Mouse (Mus musculus): ENCODE measurements around the gene Lrp1. TPM values are rescaled to one million over a fixed set of nuclear protein-coding genes. Genes with fewer than 3 reads are reported as not detected.
A peak's percentile ranks its signal among the peaks of the same experiment; 100 is the strongest.

Gene Lrp1
- 57.6 and 63.2 TPM in 2 replicates for polyA plus RNA-seq (2014; fragmentation: Nextera tagmentation; extraction: Ambion mirVana)

DNA sequence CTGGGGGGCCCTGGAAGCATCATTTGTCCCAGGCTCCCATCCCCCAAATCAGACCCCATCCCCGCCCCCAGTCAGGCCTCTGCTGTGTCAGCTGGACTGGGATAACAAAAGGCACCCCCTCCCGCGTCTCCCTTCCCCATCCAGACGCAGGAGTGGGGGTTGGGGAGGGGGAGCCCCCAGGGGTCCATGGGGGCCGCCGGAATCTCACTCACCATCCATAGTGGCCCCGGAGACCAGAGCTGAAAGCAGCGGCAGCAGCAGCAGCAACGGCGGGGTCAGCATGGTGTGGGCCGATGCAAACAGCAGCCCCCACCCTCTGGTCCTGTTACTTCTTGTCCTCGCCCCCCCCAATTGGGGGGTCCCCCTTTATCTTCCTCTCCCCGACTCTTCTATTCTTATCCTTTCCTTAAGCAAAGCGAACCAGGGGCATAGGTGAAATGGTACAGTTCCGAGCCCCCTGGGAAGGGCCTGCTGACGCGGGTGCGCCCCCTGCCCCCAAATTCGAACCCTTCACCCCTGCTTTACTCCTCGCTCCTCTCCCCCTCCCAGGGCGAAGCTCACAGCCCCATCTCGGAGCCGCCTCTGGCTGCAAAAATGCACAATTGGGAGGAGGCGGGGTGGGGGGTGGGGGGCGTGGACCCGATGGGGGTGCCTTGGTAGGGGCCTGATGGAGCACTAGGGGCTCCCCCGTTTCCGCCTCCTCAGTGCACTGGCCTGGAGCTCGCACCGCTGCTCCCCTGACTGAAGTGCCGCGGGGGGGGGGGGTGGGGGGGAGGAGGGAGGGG, at the start of gene Lrp1:
TSS of gene Lrp1 (minus strand) at position 743 of the 785 bp plus-strand sequence.
- Histone ChIP-seq H3K36me3 (ENCODE audit: control insufficient read depth, insufficient read depth, low read length) (no peaks in the 10 kb centered on the region), H3K4me2 (ENCODE audit: low read depth, severe bottlenecking) (peak within 1 kb of the TSS; percentile 93), H3K27me3 (ENCODE audit: control insufficient read depth, insufficient read depth, low read length) (no peaks in the 10 kb centered on the region), H3K4me1 (ENCODE audit: control insufficient read depth, insufficient read depth, low read length) (peaks cover 41% of the 10 kb centered on the region), H3K9ac (ENCODE audit: low read length) (peak within 1 kb of the TSS; percentile 84), H3K4me3 (ENCODE audit: low read depth, low read length) (peak within 1 kb of the TSS; percentile 85), H3K27ac (replicated peaks; ENCODE audit: low read depth, low read length) (peak within 1 kb of the TSS; percentile 96), H3K9me3 (ENCODE audit: control insufficient read depth, low read length) (no peaks in the 10 kb centered on the region)
- ATAC-seq (ENCODE audit: insufficient number of reproducible peaks, low FRiP score, low TSS enrichment, low read depth): peak; percentile 81
- peak; percentile 76 for DNase-seq (ENCODE audit: low spot score)
- under 1% methylated on average over 26 of the region's 32 CpGs for WGBS

DNA sequence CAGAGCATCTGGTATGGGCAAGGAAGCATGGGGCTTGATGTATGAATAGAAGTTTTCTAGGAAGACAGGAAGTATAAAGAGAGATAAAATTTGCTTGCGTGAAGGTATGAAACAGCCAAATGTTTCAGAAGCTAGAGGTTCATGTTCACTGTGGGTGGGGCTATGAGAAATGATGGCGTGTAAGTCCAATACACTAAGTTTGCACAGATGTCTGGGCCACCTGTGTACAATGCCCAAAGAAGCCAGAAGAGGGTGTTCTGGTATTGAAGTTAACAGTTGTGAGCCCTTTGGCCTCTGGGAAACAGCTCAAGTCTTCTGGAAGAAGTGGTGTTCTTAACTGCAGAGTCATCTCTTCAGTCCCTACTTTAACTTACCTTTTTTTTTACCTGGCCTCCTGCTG, 49.2 kb upstream of the Lrp1 start:
- Histone ChIP-seq H3K27ac (replicated peaks; ENCODE audit: low read depth, low read length) (no peak overlapping the region), H3K9ac (ENCODE audit: low read length) (no peak overlapping the region), H3K4me3 (ENCODE audit: low read depth, low read length) (no peak overlapping the region), H3K4me1 (ENCODE audit: control insufficient read depth, insufficient read depth, low read length) (peaks cover 6% of the 10 kb centered on the region), H3K36me3 (ENCODE audit: control insufficient read depth, insufficient read depth, low read length) (no peaks in the 10 kb centered on the region), H3K9me3 (ENCODE audit: control insufficient read depth, low read length) (no peaks in the 10 kb centered on the region), H3K4me2 (ENCODE audit: low read depth, severe bottlenecking) (no peak overlapping the region), H3K27me3 (ENCODE audit: control insufficient read depth, insufficient read depth, low read length) (no peaks in the 10 kb centered on the region)
- DNase-seq (ENCODE audit: low spot score): no peak
- ATAC-seq (ENCODE audit: insufficient number of reproducible peaks, low FRiP score, low TSS enrichment, low read depth): no peak
- 89% methylated on average over 2 of the region's 2 CpGs for WGBS

DNA sequence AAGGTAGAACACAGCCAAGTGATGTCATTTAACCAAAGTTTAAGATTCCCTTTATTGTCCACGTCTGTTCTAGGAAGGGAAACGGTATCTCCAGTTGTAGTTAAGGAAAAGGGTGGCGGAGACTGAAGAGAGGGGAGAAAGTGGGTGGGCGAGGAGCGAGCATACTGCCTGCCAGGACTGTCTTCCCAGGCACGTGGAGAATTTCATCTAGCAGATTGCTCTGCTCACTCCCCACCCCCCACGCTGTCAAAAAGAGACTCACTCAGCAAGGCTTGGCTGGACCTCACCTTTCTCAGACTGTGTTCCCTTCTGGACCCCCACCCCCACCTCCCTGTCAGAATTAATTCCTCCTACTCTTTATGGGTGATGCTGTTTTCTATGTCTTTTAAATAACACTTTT, 48.2 kb upstream of the Lrp1 start:
- peak; percentile 36 for DNase-seq (ENCODE audit: low spot score)
- no peaks in the 10 kb centered on the region for H3K27me3 ChIP-seq (ENCODE audit: control insufficient read depth, insufficient read depth, low read length)
- H3K27ac ChIP-seq (replicated peaks; ENCODE audit: low read depth, low read length): peak overlapping the region; percentile 99
- H3K4me1 ChIP-seq (ENCODE audit: control insufficient read depth, insufficient read depth, low read length): peaks cover 16% of the 10 kb centered on the region
- H3K9ac ChIP-seq (ENCODE audit: low read length): no peak overlapping the region; the same call in 1 of the 2 replicates
- no peak overlapping the region for H3K4me3 ChIP-seq (ENCODE audit: low read depth, low read length)
- no peaks in the 10 kb centered on the region for H3K9me3 ChIP-seq (ENCODE audit: control insufficient read depth, low read length)
- H3K36me3 ChIP-seq (ENCODE audit: control insufficient read depth, insufficient read depth, low read length): no peaks in the 10 kb centered on the region
- WGBS: 17% methylated on average over 7 of the region's 7 CpGs
- ATAC-seq (ENCODE audit: insufficient number of reproducible peaks, low FRiP score, low TSS enrichment, low read depth): no peak
- peak overlapping the region; percentile 83; the same call in 1 of the 2 replicates for H3K4me2 ChIP-seq (ENCODE audit: low read depth, severe bottlenecking)

DNA sequence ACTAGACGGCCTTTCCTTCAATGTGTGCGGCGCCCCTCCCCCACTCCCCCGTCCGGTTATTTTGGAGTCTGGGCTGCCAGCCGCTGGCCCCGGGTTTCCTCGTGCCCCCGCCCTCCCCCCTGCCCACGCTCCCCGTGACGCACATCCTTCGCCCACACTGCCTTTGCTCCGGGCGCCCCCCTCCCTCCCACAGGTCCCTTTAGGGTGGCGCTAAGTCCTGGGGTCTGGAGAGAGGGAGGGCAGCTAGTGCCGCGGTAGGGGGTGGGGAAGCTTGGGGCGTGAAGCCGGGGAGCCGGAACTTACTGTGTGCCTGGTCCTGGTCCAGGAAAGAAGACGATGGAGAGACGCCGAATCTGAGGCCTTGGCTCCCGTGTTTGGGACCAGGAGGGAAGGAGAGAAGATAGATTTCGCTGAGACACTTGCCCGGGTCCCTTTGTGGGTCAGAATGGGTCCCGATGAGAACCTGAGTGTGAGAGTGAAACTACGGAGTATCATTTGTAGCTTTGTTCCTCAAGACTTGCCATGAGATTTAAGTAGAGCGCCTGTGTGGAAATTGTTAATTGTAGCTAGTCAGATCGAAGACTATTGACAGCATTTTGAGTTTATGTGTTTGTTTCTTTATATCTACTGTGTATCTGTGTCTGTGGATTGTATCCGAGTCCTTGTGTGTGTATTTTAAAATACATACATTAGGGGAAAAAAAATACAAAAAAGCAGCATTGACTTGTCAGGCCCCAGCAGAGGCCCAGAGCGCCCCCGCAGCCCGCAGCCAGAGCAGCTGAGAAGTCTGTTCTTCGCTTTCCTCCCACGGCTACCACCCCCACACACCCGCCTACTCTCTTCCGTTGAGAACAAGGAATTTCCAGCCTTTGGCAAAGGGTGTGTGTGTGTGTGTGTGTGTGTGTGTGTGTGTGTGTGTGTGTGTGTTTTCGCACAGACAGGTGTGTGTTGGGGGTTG, 47.4 kb upstream of the Lrp1 start, which contains the start of gene Nab2:
TSS of gene Nab2 (minus strand) at position 476 of the 958 bp plus-strand sequence.
- Histone ChIP-seq H3K27ac (replicated peaks; ENCODE audit: low read depth, low read length) (peak within 1 kb of the TSS; percentile 99), H3K36me3 (ENCODE audit: control insufficient read depth, insufficient read depth, low read length) (peaks cover 4% of the 10 kb centered on the region; the same call in 1 of the 2 replicates), H3K9me3 (ENCODE audit: control insufficient read depth, low read length) (no peaks in the 10 kb centered on the region), H3K27me3 (ENCODE audit: control insufficient read depth, insufficient read depth, low read length) (no peaks in the 10 kb centered on the region), H3K9ac (ENCODE audit: low read length) (peak within 1 kb of the TSS; percentile 89), H3K4me1 (ENCODE audit: control insufficient read depth, insufficient read depth, low read length) (peaks cover 24% of the 10 kb centered on the region), H3K4me2 (ENCODE audit: low read depth, severe bottlenecking) (peak within 1 kb of the TSS; percentile 83), H3K4me3 (ENCODE audit: low read depth, low read length) (peak within 1 kb of the TSS; percentile 89)
- DNase-seq (ENCODE audit: low spot score): peak; percentile 83
- peak; percentile 28 for ATAC-seq (ENCODE audit: insufficient number of reproducible peaks, low FRiP score, low TSS enrichment, low read depth)
- WGBS: 1% methylated on average over 39 of the region's 40 CpGs

DNA sequence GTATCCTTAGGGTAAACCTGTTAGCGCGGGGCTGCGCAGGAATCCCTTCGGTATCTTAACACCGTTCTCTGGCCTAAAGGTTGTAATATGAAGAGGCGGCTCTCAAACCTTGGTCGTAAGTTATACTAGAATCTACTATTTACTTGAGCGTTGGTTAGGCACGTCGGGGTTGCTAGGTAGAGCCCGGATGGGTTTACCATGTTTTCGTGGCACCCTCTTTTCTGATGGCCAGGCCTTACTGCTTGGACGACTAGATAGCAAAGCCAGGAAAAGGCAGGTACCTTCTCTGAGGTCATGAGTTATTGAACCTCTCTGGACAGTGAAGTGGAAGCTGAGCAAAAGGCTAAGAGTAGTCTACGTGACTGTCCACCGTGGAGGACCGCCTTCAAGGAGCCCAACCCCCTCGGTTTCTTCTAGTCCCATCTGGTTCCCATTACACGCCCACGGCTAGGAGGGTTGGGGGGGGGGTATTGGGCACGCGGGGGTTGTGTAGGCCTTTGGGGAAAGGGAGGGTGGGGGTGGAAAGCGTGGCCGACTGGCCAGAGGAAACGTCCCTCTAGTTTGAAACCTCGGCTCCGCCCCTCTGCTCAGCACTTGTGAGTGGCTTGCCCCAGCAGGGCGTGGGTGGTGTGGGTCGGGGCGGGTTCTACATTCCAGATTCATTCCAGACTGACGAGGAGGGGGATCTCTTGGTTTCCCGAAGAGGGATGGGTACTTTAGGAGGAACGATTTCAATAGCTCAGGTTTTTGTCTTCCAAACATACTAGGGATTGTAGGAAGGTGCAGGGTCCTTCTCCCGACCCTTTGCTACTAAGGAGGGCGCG, 46.5 kb upstream of the Lrp1 start:
- Histone ChIP-seq H3K27me3 (ENCODE audit: control insufficient read depth, insufficient read depth, low read length) (no peaks in the 10 kb centered on the region), H3K36me3 (ENCODE audit: control insufficient read depth, insufficient read depth, low read length) (peaks cover 7% of the 10 kb centered on the region), H3K9ac (ENCODE audit: low read length) (peak overlapping the region; percentile 89), H3K4me3 (ENCODE audit: low read depth, low read length) (peak overlapping the region; percentile 89), H3K4me2 (ENCODE audit: low read depth, severe bottlenecking) (peak overlapping the region; percentile 83), H3K9me3 (ENCODE audit: control insufficient read depth, low read length) (no peaks in the 10 kb centered on the region), H3K27ac (replicated peaks; ENCODE audit: low read depth, low read length) (peak overlapping the region; percentile 99), H3K4me1 (ENCODE audit: control insufficient read depth, insufficient read depth, low read length) (peaks cover 33% of the 10 kb centered on the region)
- peak; percentile 79 for ATAC-seq (ENCODE audit: insufficient number of reproducible peaks, low FRiP score, low TSS enrichment, low read depth)
- DNase-seq (ENCODE audit: low spot score): peak; percentile 92
- WGBS: under 1% methylated on average over 35 of the region's 35 CpGs

DNA sequence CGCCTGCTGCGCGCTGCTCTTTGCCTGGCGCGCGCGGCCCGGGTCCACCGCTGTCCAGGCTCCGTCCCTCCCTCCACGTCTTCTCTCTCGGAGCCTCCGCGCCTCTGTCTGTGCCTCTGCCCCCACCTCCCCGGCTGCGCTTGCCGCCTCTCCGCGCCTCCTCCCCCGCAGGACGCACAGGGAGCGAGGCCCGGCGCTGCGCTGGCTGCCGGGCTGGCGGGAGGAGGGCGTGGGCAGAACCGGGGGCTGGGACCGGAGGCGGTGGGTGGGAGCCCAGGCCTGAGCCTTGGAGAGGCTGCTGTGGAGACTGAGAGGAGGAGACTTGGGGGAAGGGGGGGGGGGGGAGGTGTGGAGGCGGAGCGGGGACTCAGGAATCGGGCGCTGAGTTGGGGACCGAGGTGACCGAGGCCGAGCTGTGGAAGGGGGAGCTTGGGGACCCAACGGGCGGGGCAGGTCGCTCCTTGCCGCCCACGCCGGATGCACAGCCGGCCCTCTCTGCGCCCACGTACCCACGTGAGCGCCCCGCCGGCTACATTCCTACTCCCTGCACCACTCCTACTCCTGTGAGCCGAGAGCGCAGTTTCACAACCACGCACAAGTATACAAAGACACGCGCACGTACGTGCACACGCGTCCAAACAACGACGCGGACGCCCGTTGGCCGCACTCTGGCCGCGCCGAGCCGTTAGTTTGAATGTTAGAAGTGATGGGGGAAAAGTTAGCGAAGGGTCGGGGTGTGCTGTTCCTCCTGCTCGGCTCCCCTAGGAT, 45.7 kb upstream of the Lrp1 start, which contains the start of gene Nemp1:
TSS of gene Nemp1 (plus strand) at position 401 of the 768 bp plus-strand sequence.
- H3K4me3 ChIP-seq (ENCODE audit: low read depth, low read length): peak within 1 kb of the TSS; percentile 89
- no peaks in the 10 kb centered on the region for H3K9me3 ChIP-seq (ENCODE audit: control insufficient read depth, low read length)
- peak within 1 kb of the TSS; percentile 83 for H3K4me2 ChIP-seq (ENCODE audit: low read depth, severe bottlenecking)
- ATAC-seq (ENCODE audit: insufficient number of reproducible peaks, low FRiP score, low TSS enrichment, low read depth) (peak; percentile 71), DNase-seq (ENCODE audit: low spot score) (peak; percentile 83)
- no peaks in the 10 kb centered on the region for H3K27me3 ChIP-seq (ENCODE audit: control insufficient read depth, insufficient read depth, low read length)
- under 1% methylated on average over 68 of the region's 73 CpGs for WGBS
- H3K27ac ChIP-seq (replicated peaks; ENCODE audit: low read depth, low read length): peak within 1 kb of the TSS; percentile 99
- peaks cover 41% of the 10 kb centered on the region for H3K4me1 ChIP-seq (ENCODE audit: control insufficient read depth, insufficient read depth, low read length)
- H3K9ac ChIP-seq (ENCODE audit: low read length): peak within 1 kb of the TSS; percentile 89
- peaks cover 7% of the 10 kb centered on the region for H3K36me3 ChIP-seq (ENCODE audit: control insufficient read depth, insufficient read depth, low read length)

DNA sequence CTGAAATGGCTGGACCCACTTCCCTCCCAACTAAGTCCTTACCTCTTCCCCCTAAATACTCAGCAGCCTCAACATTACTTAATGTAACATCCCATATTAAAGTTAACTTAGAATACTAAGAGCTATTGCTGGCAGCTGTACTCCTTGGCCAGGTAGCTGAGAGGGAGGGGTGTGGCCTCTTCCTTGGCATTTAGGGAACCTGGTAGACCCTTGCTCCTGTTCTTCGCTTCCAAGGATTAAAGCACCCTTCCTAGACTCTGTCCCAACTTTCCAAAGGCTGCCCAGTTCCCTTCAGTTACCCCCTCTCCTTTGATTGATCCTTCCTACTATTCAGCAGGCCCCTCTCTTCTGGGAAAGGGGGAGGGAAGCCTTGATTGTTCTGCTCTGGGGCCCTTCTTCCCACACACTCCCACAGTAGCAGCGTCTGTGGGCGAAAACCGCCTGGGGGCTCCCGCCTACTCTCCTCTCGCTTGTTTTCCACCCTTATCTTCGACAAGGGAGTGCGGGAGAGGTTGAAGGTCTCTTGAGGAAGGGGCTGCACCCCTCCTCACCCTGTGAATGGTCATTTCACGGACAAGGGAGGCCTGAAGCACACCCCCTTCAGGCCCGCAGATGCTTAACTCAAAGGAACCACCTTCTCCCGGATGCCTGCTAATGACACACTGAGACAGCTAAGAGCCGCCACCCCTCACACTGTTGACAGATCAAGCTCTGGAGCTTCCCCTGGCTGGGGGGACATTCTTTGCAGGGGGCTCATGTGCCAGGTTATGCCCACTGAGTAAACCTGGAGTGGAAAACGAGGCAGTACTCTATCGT, 44.6 kb upstream of the Lrp1 start:
- 3% methylated on average over 14 of the region's 14 CpGs for WGBS
- Histone ChIP-seq H3K36me3 (ENCODE audit: control insufficient read depth, insufficient read depth, low read length) (peaks cover 12% of the 10 kb centered on the region), H3K4me1 (ENCODE audit: control insufficient read depth, insufficient read depth, low read length) (peaks cover 46% of the 10 kb centered on the region), H3K27me3 (ENCODE audit: control insufficient read depth, insufficient read depth, low read length) (no peaks in the 10 kb centered on the region), H3K9ac (ENCODE audit: low read length) (peak overlapping the region; percentile 89), H3K4me3 (ENCODE audit: low read depth, low read length) (peak overlapping the region; percentile 89), H3K9me3 (ENCODE audit: control insufficient read depth, low read length) (no peaks in the 10 kb centered on the region), H3K27ac (replicated peaks; ENCODE audit: low read depth, low read length) (peak overlapping the region; percentile 99), H3K4me2 (ENCODE audit: low read depth, severe bottlenecking) (peak overlapping the region; percentile 83)
- peak; percentile 56 for DNase-seq (ENCODE audit: low spot score)
- no peak for ATAC-seq (ENCODE audit: insufficient number of reproducible peaks, low FRiP score, low TSS enrichment, low read depth)
